Mouse (Mus musculus) C2C12 (cell line): Measurements from ENCODE around the gene Grip1. TPM values are rescaled to one million over a fixed set of nuclear protein-coding genes. Genes with fewer than 3 reads are reported as not detected.

ENCODE experiments used
- H3K27me3 ChIP-seq: one replicate; pipeline ENCODE4 v1.6.1; 2011; ENCODE audit not compliant: control insufficient read depth, insufficient read depth, insufficient read length
- H3K36me3 ChIP-seq: one replicate; pipeline ENCODE4 v1.6.1; 2011; ENCODE audit not compliant: control insufficient read depth, insufficient read depth
- H3K4me3 ChIP-seq: one replicate; pipeline ENCODE4 v1.5.1; 2011; ENCODE audit warnings: mild to moderate bottlenecking, control low read depth; ENCODE audit not compliant: poor library complexity, insufficient read depth, severe bottlenecking
- H3K79me2 ChIP-seq: one replicate; pipeline ENCODE4 v1.6.1; 2011; ENCODE audit not compliant: control insufficient read depth, insufficient read depth
- H3K79me3 ChIP-seq: one replicate; pipeline ENCODE4 v1.6.1; 2011; ENCODE audit warnings: low read depth, control low read depth
- H3ac ChIP-seq: one replicate; pipeline ENCODE3; 2011; ENCODE audit warnings: low read depth; ENCODE audit not compliant: control insufficient read depth, insufficient read length
- CEBPB ChIP-seq: IDR thresholded peaks from one replicate; pipeline ENCODE4 v1.6.1; 2011; ENCODE audit warnings: low read depth, mild to moderate bottlenecking, control low read depth, moderate library complexity
- CTCF ChIP-seq: IDR thresholded peaks from one replicate; pipeline ENCODE4 v1.5.1; 2011; ENCODE audit not compliant: control insufficient read depth, insufficient read depth, insufficient read length
- FOSL1 ChIP-seq: IDR thresholded peaks from one replicate; pipeline ENCODE4 v1.8.0; 2011; ENCODE audit warnings: mild to moderate bottlenecking, low read length; ENCODE audit not compliant: poor library complexity, insufficient read depth, severe bottlenecking
- MAX ChIP-seq: IDR thresholded peaks from one replicate; pipeline ENCODE4 v1.6.1; 2011; ENCODE audit warnings: mild to moderate bottlenecking, control low read depth
- MYOD1 ChIP-seq: IDR thresholded peaks from one replicate; pipeline ENCODE4 v1.6.1; 2011; ENCODE audit warnings: low read depth; ENCODE audit not compliant: control insufficient read depth, insufficient read length
- MYOG ChIP-seq: IDR thresholded peaks from one replicate; pipeline ENCODE4 v1.6.1; 2011; ENCODE audit not compliant: control insufficient read depth, insufficient read length; ENCODE audit errors: extremely low read depth
- USF1 ChIP-seq: IDR thresholded peaks from one replicate; pipeline ENCODE4 v1.6.1; 2011; ENCODE audit warnings: low read depth, mild to moderate bottlenecking, control low read depth, moderate library complexity
- polyA plus RNA-seq: library from polyadenylated mRNA; unstranded; fragments of >200 nt; fragmentation: generic; extraction: Trizol; gene quantifications from one replicate; pipeline ENCODE4 v1.2.1, GENCODE M21; 2012; ENCODE audit warnings: missing spikeins

The Grip1 gene
- polyA plus RNA-seq, 1 experiment, result 0.02 TPM

DNA sequence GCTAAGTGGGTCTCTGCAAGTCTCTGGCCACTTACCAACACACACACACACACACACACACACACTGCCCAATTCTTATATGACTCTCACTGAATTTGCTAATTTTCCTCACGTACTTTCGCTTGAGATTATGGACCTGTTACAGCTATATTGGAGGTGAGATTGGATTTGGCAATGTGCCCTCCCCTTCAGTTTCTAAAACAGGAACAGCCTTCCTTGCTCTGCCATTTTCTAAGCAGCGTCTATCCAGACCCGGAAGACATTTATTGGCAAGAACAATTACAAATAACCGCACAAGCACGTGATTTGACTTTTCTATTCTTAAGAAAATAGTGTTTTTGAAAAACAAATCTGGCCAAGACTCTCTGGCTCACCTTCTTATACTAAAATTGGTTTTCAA, 590.6 kb downstream of the Grip1 start:
- Histone ChIP-seq H3K36me3 (no peaks in the 10 kb centered on the region), H3ac (no peak overlapping the region), H3K4me3 (no peak overlapping the region), H3K79me3 (no peaks in the 10 kb centered on the region), H3K27me3 (no peaks in the 10 kb centered on the region), H3K79me2 (no peaks in the 10 kb centered on the region)
- TF ChIP-seq USF1 (no peak), MAX (no peak), CEBPB (no peak), MYOD1 (no peak), CTCF (no peak), FOSL1 (no peak), MYOG (no peak)

DNA sequence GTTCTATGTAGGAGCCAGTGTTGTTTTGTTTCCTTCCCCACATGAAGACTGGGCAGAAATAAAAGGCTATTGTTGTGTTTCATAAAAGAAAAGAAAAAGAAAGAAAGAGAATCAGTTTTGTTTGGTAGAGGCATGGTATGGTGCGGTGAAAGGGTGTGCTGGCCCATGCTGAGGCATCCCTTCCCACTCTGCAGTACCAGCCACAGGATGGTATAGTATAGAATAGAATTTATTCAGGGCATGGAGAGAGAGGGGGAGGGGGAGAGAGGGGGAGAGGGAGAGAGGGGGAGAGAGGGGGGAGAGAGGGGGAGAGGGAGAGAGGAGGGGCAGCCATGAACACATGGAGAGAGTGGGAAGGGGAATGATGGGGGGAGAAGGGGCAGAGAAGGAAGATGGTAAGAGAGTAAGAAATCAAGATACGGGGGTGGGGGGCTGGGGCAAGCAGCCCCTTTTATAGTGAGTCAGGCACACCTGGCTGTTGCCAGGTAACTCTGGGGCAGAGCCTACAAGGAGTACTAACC, 591.1 kb downstream of the Grip1 start:
- no peaks in the 10 kb centered on the region for H3K36me3 ChIP-seq
- no peak for TF ChIP-seq MAX
- no peak overlapping the region for H3ac ChIP-seq
- no peaks in the 10 kb centered on the region for H3K79me2 ChIP-seq
- no peak overlapping the region for H3K4me3 ChIP-seq
- H3K27me3 ChIP-seq, result no peaks in the 10 kb centered on the region
- no peaks in the 10 kb centered on the region for H3K79me3 ChIP-seq

DNA sequence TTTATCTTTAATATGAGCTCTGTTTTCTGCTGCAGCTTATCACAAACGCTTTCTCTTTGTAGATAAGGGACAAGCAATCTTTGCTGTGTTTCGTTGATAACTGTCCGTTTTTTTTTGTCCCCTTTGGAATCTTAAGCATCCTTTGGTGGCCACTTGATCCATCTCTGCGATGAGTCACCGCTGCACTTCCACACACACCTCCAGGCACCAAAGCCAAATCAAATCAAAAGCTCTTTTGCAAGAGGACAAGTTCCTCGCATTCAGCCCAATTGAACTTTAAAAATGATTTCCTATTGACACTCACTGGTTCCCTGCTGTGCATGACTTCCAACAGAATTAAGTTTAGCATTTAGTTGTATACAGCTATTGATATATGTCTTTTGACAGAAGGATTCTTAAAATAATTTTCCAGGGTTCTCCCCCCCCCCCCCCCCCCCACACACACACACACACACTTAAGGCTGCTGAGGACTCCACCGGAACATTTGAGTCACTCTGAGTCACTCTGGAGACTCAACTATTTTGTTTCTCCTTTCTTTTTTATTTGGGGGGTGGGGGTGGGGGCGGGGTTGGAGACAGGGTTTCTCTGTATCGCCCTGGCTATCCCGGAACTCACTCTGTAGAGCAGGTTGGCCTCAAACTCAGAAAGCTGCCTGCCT, 607.1 kb downstream of the Grip1 start:
- TF ChIP-seq CEBPB (peak; percentile 62), CTCF (no peak), FOSL1 (peak; percentile 45)
- no peaks in the 10 kb centered on the region for H3K27me3 ChIP-seq
- no peaks in the 10 kb centered on the region for H3K79me3 ChIP-seq
- no peaks in the 10 kb centered on the region for H3K36me3 ChIP-seq
- H3K4me3 ChIP-seq, result no peak overlapping the region
- H3ac ChIP-seq, result no peak overlapping the region
- no peaks in the 10 kb centered on the region for H3K79me2 ChIP-seq

DNA sequence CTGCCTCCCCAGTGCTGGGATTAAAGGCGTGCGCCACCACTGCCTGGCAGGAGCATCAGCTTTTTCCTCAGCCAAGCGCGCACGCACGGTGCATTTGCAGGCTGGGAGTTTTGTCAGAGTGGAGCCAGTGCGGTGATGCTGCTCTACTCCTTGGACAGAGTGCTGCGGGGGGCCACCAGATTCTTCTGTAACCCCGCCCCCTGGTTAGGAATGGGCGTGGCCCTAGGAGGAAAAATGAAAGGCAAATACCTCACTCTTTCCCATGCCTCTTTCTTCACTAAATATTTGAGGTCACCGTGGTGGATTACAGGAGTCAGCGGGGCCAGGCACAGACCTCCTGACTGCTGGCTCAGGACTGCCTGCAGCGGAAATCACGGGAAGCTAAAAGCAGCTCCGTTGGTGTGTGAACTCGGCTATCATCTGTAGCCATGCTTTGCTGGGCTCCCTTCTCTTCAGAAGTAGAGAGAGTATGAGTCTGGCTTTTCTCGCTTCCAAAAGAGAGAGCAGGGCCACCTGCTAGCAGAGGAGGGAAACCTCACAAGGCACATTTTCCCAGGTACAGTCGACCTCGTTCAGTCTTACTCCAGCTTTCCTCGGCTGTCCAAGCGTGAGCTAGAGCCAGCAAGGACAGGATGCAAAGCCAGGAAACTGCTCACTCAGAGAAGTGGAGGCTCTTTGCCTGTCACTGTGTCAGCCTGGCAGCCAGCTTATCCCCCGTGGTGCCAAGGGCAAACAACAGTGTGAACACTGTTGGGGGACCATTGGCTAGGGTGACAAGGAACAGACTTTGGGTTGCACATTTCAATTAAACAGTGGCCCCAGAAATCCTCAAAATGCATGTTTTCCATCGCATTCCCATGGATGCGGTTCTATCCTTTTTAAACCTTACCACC, 607.9 kb downstream of the Grip1 start:
- Histone ChIP-seq H3ac (no peak overlapping the region), H3K36me3 (no peaks in the 10 kb centered on the region), H3K27me3 (no peaks in the 10 kb centered on the region), H3K79me2 (no peaks in the 10 kb centered on the region), H3K4me3 (no peak overlapping the region), H3K79me3 (no peaks in the 10 kb centered on the region)
- no peak for TF ChIP-seq USF1
- no peak for TF ChIP-seq MAX

DNA sequence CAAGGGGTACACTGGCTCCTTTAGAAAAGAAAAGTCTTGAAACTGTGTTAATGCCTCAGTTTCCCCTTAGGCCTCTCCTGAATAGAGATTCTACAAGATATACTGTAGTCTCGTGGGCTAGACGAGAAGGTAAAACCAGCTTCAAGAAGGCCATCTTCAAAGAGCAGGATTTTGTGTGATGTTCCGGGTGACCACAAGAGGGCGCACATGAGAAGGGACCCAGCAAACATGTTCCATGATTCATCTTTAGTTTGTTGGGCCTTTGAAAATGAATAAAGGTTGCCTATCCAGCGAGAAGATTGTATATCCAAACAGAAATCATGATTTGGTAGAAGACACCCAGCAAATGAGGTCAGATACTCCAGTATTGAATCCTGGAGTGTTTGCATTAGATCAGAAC, 610.8 kb downstream of the Grip1 start:
- no peaks in the 10 kb centered on the region for H3K79me3 ChIP-seq
- no peaks in the 10 kb centered on the region for H3K36me3 ChIP-seq
- H3K79me2 ChIP-seq, result no peaks in the 10 kb centered on the region
- no peak overlapping the region for H3ac ChIP-seq
- H3K27me3 ChIP-seq, result no peaks in the 10 kb centered on the region
- H3K4me3 ChIP-seq, result no peak overlapping the region
- TF ChIP-seq CTCF (peak; percentile 35), USF1 (no peak), CEBPB (no peak), MYOD1 (no peak)

DNA sequence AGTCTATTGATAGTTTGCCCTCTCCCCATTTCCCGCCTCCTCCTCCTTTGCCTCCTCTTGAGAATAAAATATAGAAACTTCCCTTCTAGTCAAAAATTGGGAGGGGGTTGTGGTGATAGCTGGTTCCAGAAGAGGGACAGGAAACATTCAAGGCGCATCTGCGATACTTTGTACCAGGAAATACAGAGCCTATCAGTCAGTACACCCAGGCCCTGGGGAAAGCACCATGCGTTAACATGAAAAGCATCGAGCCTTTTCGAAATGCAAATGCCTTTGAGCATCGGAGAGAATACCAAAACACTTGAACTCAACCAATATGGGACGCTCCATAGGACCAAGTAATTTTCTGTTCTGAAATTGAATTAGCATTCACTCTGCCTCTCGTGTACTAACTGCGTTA, 612.7 kb downstream of the Grip1 start:
- Histone ChIP-seq H3K79me2 (no peaks in the 10 kb centered on the region), H3K36me3 (no peaks in the 10 kb centered on the region), H3K79me3 (no peaks in the 10 kb centered on the region), H3K4me3 (no peak overlapping the region), H3ac (no peak overlapping the region), H3K27me3 (no peaks in the 10 kb centered on the region)
- TF ChIP-seq USF1, result no peak
- TF ChIP-seq MAX, result no peak
- TF ChIP-seq MYOD1, result no peak
- TF ChIP-seq CTCF, result no peak
- TF ChIP-seq MYOG, result no peak
- TF ChIP-seq CEBPB, result no peak
- no peak for TF ChIP-seq FOSL1
